Mouse (Mus musculus): ENCODE data around the gene 1700025G04Rik. TPM values are rescaled to one million over a fixed set of nuclear protein-coding genes. Genes with fewer than 3 reads are reported as not detected.

The 1700025G04Rik gene
- total RNA-seq, 2 experiments from 2014 or later = 82.4 to 91.7 TPM

GRCm38 (mm10) chr1:151918806-151919357 lies 171.0 kb downstream of the 1700025G04Rik start:
- no peak for DNase-seq (ENCODE audit: low spot score in 2 of 2)

DNA sequence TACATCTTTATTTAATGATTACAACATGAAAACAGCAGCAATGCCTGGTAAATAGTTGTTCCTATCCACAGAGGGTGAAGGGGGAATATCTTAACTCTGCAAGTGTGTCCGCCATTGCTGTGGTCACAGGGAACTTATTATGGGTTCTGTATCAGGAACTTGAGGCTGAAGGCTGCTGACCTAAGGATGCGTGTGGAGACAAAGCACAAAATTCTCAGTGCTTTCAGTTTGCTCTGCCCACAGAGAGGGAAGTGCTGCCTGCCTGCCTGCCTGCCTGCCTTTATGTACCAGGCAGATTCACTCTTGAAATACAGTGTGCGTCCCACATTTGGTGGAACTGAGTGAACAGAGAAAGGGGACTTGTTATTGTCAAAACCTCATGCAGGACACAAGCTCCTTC lies 172.2 kb downstream of the 1700025G04Rik start:
- no peak for DNase-seq (ENCODE audit: low spot score in 2 of 2)

- DNase-seq (ENCODE audit: low spot score in 2 of 2) = no peak
These were observed 175.4 kb downstream of the 1700025G04Rik start for GRCm38 (mm10) chr1:151914494-151914893.

GRCm38 (mm10) chr1:151907014-151907413 lies 182.9 kb downstream of the 1700025G04Rik start:
- no peak for DNase-seq (ENCODE audit: low spot score in 2 of 2)

GRCm38 (mm10) chr1:151900706-151901360 lies 189.1 kb downstream of the 1700025G04Rik start:
- no peak for DNase-seq (ENCODE audit: low spot score in 2 of 2)

DNA sequence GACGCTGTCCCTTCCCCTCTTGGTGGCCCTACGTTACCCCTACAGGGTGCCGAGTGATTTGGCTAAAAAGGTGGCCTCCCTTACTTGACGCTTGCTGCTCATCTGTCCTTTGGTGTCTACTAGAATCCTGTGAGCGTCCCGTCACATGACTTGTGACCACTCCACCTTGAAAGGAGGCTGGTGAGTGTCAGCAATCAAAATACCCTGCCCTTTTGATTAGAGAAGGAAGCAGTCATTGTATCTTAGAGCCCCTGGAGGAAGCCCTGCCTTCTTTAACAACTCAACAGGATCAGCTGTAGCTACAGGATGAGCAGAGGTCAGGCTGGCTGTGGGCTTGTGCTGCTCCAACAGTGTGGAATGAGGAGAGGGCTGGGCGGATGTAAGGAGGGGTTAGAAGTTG lies 190.0 kb downstream of the 1700025G04Rik start:
- no peak for DNase-seq (ENCODE audit: low spot score in 2 of 2)

GRCm38 (mm10) chr1:151895406-151895805 lies 194.5 kb downstream of the 1700025G04Rik start:
- DNase-seq (ENCODE audit: low spot score in 2 of 2) = no peak

DNA sequence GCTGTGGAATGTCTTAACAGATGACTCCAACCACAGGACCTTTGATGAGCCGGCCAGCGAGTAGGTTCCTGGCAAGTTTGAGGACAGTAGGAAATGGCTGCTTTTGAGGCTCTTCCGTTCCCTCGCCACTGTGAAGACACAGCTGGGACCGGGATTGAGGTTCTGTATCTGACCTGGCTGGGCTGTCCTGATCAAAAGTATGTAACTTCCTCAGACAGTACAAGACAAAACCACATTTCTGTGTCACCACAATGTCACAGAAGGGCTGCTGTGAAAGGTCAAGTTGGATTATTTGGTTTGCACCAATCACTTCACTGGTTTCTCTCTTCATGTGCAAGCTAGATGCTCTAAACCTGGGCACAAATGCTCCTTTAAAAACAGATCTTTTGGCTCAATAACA lies 195.9 kb downstream of the 1700025G04Rik start:
- DNase-seq (ENCODE audit: low spot score in 2 of 2) = no peak

DNA sequence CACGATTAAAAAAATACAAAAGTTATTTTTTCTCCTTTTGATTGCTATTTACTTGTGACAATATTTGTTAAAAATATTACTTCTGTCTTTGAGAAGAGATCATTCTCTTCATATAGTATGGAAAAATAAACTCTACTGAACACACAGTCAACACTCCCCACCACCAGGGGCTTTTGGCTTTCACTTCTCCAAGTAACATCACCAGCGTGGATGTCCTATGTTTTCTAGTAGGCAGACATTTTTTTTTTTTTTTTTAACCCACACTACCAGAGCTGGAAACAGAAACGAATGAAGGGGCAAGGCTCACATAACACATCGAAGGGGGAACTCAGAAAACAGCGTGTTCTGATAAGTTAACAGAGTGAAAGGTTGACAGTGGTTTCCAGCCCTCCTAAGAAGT lies 197.9 kb downstream of the 1700025G04Rik start:
- no peak for DNase-seq (ENCODE audit: low spot score in 2 of 2)

- DNase-seq (ENCODE audit: low spot score in 2 of 2) = no peak
These were observed 198.7 kb downstream of the 1700025G04Rik start for GRCm38 (mm10) chr1:151891194-151891593.

DNA sequence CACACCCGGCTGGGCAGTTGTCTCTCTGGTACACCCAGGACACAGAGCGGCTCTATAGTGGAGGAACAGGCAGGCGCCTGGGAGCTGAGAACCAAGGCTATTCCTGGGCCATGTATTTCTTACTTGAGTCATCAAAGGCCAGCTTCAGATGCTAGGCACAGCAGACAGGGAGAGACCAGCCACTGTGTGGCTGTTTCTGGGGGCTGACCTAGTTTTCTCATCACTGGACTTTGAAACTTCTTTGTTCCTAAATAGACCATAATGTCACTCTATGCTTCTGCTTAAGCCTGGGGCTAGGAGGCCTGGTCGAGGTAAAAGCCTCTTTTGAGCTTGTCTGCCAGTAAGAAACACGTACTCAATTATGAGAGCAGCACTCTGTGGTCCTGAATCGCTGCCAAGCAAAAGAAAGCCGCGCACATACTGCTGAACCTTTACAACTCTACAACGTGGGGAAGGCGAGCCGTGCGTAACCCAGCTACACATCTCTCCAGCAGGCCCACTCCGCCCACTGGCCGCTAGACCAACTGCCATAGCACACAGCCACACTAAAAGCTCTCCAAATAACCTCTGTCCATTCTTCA lies 199.8 kb downstream of the 1700025G04Rik start:
- no peak for DNase-seq (ENCODE audit: low spot score in 2 of 2)

GRCm38 (mm10) chr1:151887631-151888030 lies 202.3 kb downstream of the 1700025G04Rik start:
- no peak for DNase-seq (ENCODE audit: low spot score in 2 of 2)

GRCm38 (mm10) chr1:151887126-151887525 lies 202.8 kb downstream of the 1700025G04Rik start:
- DNase-seq (ENCODE audit: low spot score in 2 of 2) = no peak

- no peak for DNase-seq (ENCODE audit: low spot score in 2 of 2)
These were observed 203.8 kb downstream of the 1700025G04Rik start for GRCm38 (mm10) chr1:151886171-151886570.

DNA sequence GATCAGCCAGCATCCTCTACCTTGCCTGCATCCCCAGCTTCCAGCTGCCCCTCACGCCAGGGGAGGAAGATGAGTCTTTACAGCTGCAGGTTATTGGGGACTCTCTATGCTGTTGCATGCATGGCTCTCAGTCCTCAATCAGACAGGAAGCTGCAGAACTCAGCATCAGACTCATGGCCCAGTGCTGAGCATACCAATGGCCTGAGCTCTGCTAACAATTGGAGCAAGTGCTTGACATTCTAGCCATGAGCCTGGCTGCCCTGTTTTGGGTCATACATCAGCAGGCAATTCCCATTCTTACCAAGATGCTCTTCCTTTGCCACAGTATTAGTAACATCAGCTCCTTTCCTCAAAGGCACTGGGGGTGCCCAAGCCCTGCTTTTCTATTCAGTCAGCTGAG lies 208.7 kb downstream of the 1700025G04Rik start:
- DNase-seq (ENCODE audit: low spot score in 2 of 2) = no peak

- DNase-seq (ENCODE audit: low spot score in 2 of 2) = no peak
These were observed 209.2 kb downstream of the 1700025G04Rik start for GRCm38 (mm10) chr1:151880731-151881130.

DNA sequence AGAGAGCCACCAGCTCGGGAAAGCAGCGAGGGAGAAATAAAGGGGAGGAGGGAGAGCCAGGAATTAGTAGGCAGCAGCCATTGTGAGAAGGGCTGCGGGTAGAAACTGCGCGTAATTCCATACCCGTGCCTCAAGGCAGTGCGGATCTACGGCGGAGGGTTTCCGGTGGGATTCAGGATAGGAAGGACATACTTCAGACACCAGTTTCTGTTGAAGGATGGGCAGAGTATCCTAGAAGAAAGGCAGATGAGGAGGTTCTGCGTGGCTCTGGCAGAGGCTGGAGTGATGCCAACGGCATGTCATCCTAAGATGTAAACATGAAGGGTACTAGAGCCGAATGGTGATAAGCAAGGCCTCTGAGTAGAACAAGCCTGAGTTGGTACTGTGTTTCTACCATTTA lies 210.0 kb downstream of the 1700025G04Rik start:
- DNase-seq (ENCODE audit: low spot score in 2 of 2) = no peak

- DNase-seq (ENCODE audit: low spot score in 2 of 2) = no peak
These were observed 210.5 kb downstream of the 1700025G04Rik start for GRCm38 (mm10) chr1:151879308-151879850.

GRCm38 (mm10) chr1:151878411-151878810 lies 211.5 kb downstream of the 1700025G04Rik start:
- DNase-seq (ENCODE audit: low spot score in 2 of 2) = no peak

GRCm38 (mm10) chr1:151872971-151873370 lies 217.0 kb downstream of the 1700025G04Rik start:
- no peak for DNase-seq (ENCODE audit: low spot score in 2 of 2)

DNA sequence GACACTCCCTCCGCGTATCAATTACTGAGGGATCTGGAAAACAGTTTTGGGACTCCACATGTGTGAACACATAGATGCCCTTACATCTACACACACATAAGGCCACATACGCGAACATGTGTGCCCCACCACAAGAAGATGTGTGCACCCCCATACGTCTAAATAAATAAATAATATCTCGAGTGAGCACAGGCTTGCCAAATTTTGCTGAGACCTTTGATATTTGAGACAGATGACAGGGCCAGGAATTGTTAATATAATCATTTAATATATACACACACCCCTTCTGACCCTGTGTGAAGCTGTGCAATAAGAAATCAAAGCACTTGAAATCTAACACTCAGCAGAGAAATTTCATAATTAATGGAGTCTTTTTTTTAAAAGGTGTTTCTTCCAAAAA lies 225.6 kb downstream of the 1700025G04Rik start:
- DNase-seq (ENCODE audit: low spot score in 2 of 2) = no peak

GRCm38 (mm10) chr1:151863797-151864147 lies 226.2 kb downstream of the 1700025G04Rik start:
- peak in 1 of 2 experiments; percentile 15 for DNase-seq (ENCODE audit: low spot score in 2 of 2)

All from adrenal gland, postnatal 4 days (tissue).